Mouse (Mus musculus): ENCODE data around the gene Evi5l. TPM values are rescaled to one million over a fixed set of nuclear protein-coding genes. Genes with fewer than 3 reads are reported as not detected.

The Evi5l gene
- polyA plus RNA-seq, 1 experiment from 2014 or later: 20.8 TPM

- 60% methylated on average over 2 of the region's 2 CpGs for WGBS
- no peak overlapping the region for H3K27ac ChIP-seq (ENCODE audit: low read length)
- H3K9ac ChIP-seq (replicated peaks; ENCODE audit: low read depth, low read length): no peak overlapping the region
- peaks cover 7% of the 10 kb centered on the region; the same call in 1 of the 2 replicates for H3K27me3 ChIP-seq (ENCODE audit: control insufficient read depth, insufficient read depth, low read length)
- no peaks in the 10 kb centered on the region for H3K9me3 ChIP-seq (ENCODE audit: control insufficient read depth, low read depth, low read length)
- H3K4me1 ChIP-seq (ENCODE audit: control insufficient read depth, insufficient read depth, low read length): peaks cover 3% of the 10 kb centered on the region; the same call in 1 of the 2 replicates
- no peaks in the 10 kb centered on the region; the same call in 1 of the 2 replicates for H3K36me3 ChIP-seq (ENCODE audit: control insufficient read depth, insufficient read depth, low read length)
- H3K4me3 ChIP-seq (ENCODE audit: low read depth, low read length): no peak overlapping the region
- 0 out of 2 replicates have a peak, but pooled peaks have one; percentile 10 for ATAC-seq (ENCODE audit: insufficient number of reproducible peaks, insufficient read depth, low FRiP score, low read depth)
- no peak overlapping the region; the same call in 1 of the 2 replicates for H3K4me2 ChIP-seq (replicated peaks; ENCODE audit: low read depth, low read length)
Observed at GRCm38 (mm10) chr8:4207016-4207350, 40.6 kb downstream of the Evi5l start.

DNA sequence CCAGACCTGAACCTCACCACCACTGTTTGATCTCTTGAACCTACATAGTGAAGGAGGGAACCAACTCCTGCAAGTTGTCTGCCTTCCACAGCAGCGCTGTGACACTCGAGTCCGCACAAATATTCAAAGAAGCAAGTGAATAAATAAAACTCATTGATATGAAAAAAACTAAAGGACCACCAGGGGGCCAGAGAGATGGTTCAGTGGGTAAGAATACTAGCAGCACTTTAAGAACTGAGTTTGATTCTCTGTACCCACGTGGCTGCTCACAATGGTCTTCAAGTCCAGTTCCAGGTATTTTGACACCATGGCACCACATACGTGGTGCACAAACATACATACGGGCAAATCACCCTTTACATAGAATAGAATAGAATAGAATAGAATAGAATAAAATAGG, 44.7 kb downstream of the Evi5l start:
- Histone ChIP-seq H3K36me3 (ENCODE audit: control insufficient read depth, insufficient read depth, low read length) (no peaks in the 10 kb centered on the region; the same call in 1 of the 2 replicates), H3K27ac (ENCODE audit: low read length) (no peak overlapping the region), H3K9ac (replicated peaks; ENCODE audit: low read depth, low read length) (no peak overlapping the region), H3K4me3 (ENCODE audit: low read depth, low read length) (no peak overlapping the region), H3K4me1 (ENCODE audit: control insufficient read depth, insufficient read depth, low read length) (no peaks in the 10 kb centered on the region; the same call in 1 of the 2 replicates), H3K4me2 (replicated peaks; ENCODE audit: low read depth, low read length) (no peak overlapping the region), H3K9me3 (ENCODE audit: control insufficient read depth, low read depth, low read length) (no peaks in the 10 kb centered on the region), H3K27me3 (ENCODE audit: control insufficient read depth, insufficient read depth, low read length) (0 out of 2 replicates have a peak, but pooled peaks cover under 1% of the 10 kb centered on the region)
- 77% methylated on average over 6 of the region's 6 CpGs for WGBS
- ATAC-seq (ENCODE audit: insufficient number of reproducible peaks, insufficient read depth, low FRiP score, low read depth): no peak

- Histone ChIP-seq H3K27ac (ENCODE audit: low read length) (no peak overlapping the region; the same call in 1 of the 2 replicates), H3K4me3 (ENCODE audit: low read depth, low read length) (peak overlapping the region; percentile 41), H3K9me3 (ENCODE audit: control insufficient read depth, low read depth, low read length) (no peaks in the 10 kb centered on the region), H3K36me3 (ENCODE audit: control insufficient read depth, insufficient read depth, low read length) (no peaks in the 10 kb centered on the region; the same call in 1 of the 2 replicates), H3K27me3 (ENCODE audit: control insufficient read depth, insufficient read depth, low read length) (no peaks in the 10 kb centered on the region), H3K9ac (replicated peaks; ENCODE audit: low read depth, low read length) (0 out of 2 replicates have a peak overlapping the region, but pooled peaks have one; percentile 14), H3K4me2 (replicated peaks; ENCODE audit: low read depth, low read length) (peak overlapping the region; percentile 89), H3K4me1 (ENCODE audit: control insufficient read depth, insufficient read depth, low read length) (no peaks in the 10 kb centered on the region)
- 1% methylated on average over 25 of the region's 25 CpGs for WGBS
- peak; percentile 10; the same call in 1 of the 2 replicates for ATAC-seq (ENCODE audit: insufficient number of reproducible peaks, insufficient read depth, low FRiP score, low read depth)
Observed at GRCm38 (mm10) chr8:4212809-4213209, 46.4 kb downstream of the Evi5l start.

GRCm38 (mm10) chr8:4213210-4214005, 47.0 kb downstream of the Evi5l start:
- no peaks in the 10 kb centered on the region; the same call in 1 of the 2 replicates for H3K36me3 ChIP-seq (ENCODE audit: control insufficient read depth, insufficient read depth, low read length)
- peak overlapping the region; percentile 89 for H3K4me2 ChIP-seq (replicated peaks; ENCODE audit: low read depth, low read length)
- H3K27me3 ChIP-seq (ENCODE audit: control insufficient read depth, insufficient read depth, low read length): no peaks in the 10 kb centered on the region
- ATAC-seq (ENCODE audit: insufficient number of reproducible peaks, insufficient read depth, low FRiP score, low read depth): peak; percentile 77
- peak overlapping the region; percentile 41 for H3K4me3 ChIP-seq (ENCODE audit: low read depth, low read length)
- no peaks in the 10 kb centered on the region for H3K9me3 ChIP-seq (ENCODE audit: control insufficient read depth, low read depth, low read length)
- WGBS: 3% methylated on average over 18 of the region's 18 CpGs
- H3K27ac ChIP-seq (ENCODE audit: low read length): peak overlapping the region; percentile 49
- H3K4me1 ChIP-seq (ENCODE audit: control insufficient read depth, insufficient read depth, low read length): no peaks in the 10 kb centered on the region
- 0 out of 2 replicates have a peak overlapping the region, but pooled peaks have one; percentile 14 for H3K9ac ChIP-seq (replicated peaks; ENCODE audit: low read depth, low read length)

DNA sequence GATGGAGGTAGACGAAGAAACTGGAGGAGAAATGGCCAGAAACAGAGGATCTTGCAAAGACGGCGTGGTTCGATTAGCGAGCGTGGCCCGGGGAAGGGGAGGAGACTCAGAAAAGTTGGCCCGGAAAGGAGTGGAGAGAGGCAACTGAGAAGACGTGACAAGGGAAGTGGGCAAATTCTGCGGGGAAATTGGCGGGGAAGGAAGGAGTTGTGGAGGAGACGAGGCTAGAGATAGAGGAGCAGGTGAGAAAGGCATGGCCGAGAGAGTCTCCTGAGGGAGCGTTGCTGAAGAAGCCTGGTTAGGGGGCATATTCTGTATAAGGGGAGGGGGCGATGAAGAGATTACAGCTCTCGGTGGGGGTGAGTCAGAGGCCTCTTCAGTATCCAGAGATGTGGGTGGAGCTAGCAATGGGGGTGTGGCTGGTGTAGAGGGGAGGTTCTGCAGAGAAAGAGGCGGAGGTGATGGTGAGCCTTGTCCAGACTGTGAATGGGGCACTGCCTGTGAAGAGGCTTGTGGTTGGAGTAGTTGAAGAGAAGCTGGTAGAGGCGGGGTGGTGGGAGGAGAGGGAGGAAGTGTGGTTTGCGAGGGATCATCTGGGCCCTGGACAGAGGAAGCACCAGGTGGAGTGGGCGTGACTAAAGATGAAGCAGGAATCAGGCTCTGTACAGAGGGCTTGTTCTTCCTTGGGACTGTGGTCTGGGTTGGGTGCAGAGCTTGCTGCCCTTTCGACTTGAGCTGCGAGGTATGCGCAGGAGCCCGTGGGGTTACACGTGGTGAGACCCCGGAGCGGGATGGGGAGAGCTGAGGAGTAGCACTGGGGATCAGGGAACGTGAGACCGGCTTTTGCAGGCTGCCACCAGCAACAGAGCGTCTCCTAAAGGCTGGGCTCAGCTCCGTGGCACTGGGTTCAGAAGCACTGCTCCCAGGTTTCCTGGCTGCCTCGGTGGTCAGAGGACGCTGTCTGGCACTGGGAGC, 47.9 kb downstream of the Evi5l start:
- Histone ChIP-seq H3K4me2 (replicated peaks; ENCODE audit: low read depth, low read length) (peak overlapping the region; percentile 89), H3K27ac (ENCODE audit: low read length) (peak overlapping the region; percentile 49), H3K9me3 (ENCODE audit: control insufficient read depth, low read depth, low read length) (no peaks in the 10 kb centered on the region), H3K9ac (replicated peaks; ENCODE audit: low read depth, low read length) (no peak overlapping the region), H3K36me3 (ENCODE audit: control insufficient read depth, insufficient read depth, low read length) (no peaks in the 10 kb centered on the region; the same call in 1 of the 2 replicates), H3K4me3 (ENCODE audit: low read depth, low read length) (peak overlapping the region; percentile 41), H3K27me3 (ENCODE audit: control insufficient read depth, insufficient read depth, low read length) (no peaks in the 10 kb centered on the region), H3K4me1 (ENCODE audit: control insufficient read depth, insufficient read depth, low read length) (no peaks in the 10 kb centered on the region)
- WGBS: 10% methylated on average over 33 of the region's 33 CpGs
- peak; percentile 61 for ATAC-seq (ENCODE audit: insufficient number of reproducible peaks, insufficient read depth, low FRiP score, low read depth)

GRCm38 (mm10) chr8:4216296-4216695, 49.9 kb downstream of the Evi5l start:
- 6% methylated on average over 18 of the region's 18 CpGs for WGBS
- Histone ChIP-seq H3K9me3 (ENCODE audit: control insufficient read depth, low read depth, low read length) (no peaks in the 10 kb centered on the region), H3K4me2 (replicated peaks; ENCODE audit: low read depth, low read length) (peak overlapping the region; percentile 68), H3K36me3 (ENCODE audit: control insufficient read depth, insufficient read depth, low read length) (no peaks in the 10 kb centered on the region), H3K27me3 (ENCODE audit: control insufficient read depth, insufficient read depth, low read length) (no peaks in the 10 kb centered on the region), H3K9ac (replicated peaks; ENCODE audit: low read depth, low read length) (peak overlapping the region; percentile 28; the same call in 1 of the 2 replicates), H3K27ac (ENCODE audit: low read length) (no peak overlapping the region), H3K4me1 (ENCODE audit: control insufficient read depth, insufficient read depth, low read length) (no peaks in the 10 kb centered on the region), H3K4me3 (ENCODE audit: low read depth, low read length) (peak overlapping the region; percentile 44)
- ATAC-seq (ENCODE audit: insufficient number of reproducible peaks, insufficient read depth, low FRiP score, low read depth): no peak

GRCm38 (mm10) chr8:4216791-4217621, 50.6 kb downstream of the Evi5l start, which contains the start of gene Prr36:
Gene Prr36, minus strand, starts transcription at chr8:4217459.
- no peaks in the 10 kb centered on the region for H3K27me3 ChIP-seq (ENCODE audit: control insufficient read depth, insufficient read depth, low read length)
- WGBS: 2% methylated on average over 44 of the region's 44 CpGs
- peak; percentile 57 for ATAC-seq (ENCODE audit: insufficient number of reproducible peaks, insufficient read depth, low FRiP score, low read depth)

More at GRCm38 (mm10) chr8:4216791-4217621, 50.6 kb downstream of the Evi5l start, which contains the start of gene Prr36:
- peak within 1 kb of the TSS; percentile 68 for H3K4me2 ChIP-seq (replicated peaks; ENCODE audit: low read depth, low read length)
- no peaks in the 10 kb centered on the region for H3K9me3 ChIP-seq (ENCODE audit: control insufficient read depth, low read depth, low read length)
- H3K27ac ChIP-seq (ENCODE audit: low read length): peak within 1 kb of the TSS; percentile 4; the same call in 1 of the 2 replicates
- H3K4me3 ChIP-seq (ENCODE audit: low read depth, low read length): peak within 1 kb of the TSS; percentile 44
- H3K36me3 ChIP-seq (ENCODE audit: control insufficient read depth, insufficient read depth, low read length): no peaks in the 10 kb centered on the region
- H3K9ac ChIP-seq (replicated peaks; ENCODE audit: low read depth, low read length): peak within 1 kb of the TSS; percentile 28; the same call in 1 of the 2 replicates
- no peaks in the 10 kb centered on the region for H3K4me1 ChIP-seq (ENCODE audit: control insufficient read depth, insufficient read depth, low read length)
